Mouse (Mus musculus) thymus, postnatal 4 days (tissue): Measurements from ENCODE around the gene Epha3.

Experiments used
- DNase-seq: peaks from one replicate; pipeline ENCODE4 v3.0.0; 2021

Gene Epha3

GRCm38 (mm10) chr16:63646577-63646976 lies 217.4 kb downstream of the Epha3 start:
- DNase-seq = no peak

GRCm38 (mm10) chr16:63642641-63643040 lies 221.3 kb downstream of the Epha3 start:
- no peak for DNase-seq

GRCm38 (mm10) chr16:63641603-63642002 lies 222.4 kb downstream of the Epha3 start:
- DNase-seq = no peak

- DNase-seq = no peak
Measured at GRCm38 (mm10) chr16:63638701-63639100, 225.3 kb downstream of the Epha3 start.

- DNase-seq = no peak
Measured at GRCm38 (mm10) chr16:63633748-63634166, 230.2 kb downstream of the Epha3 start.

- no peak for DNase-seq
Measured at GRCm38 (mm10) chr16:63625229-63625628, 238.7 kb downstream of the Epha3 start.

GRCm38 (mm10) chr16:63621845-63622244 lies 242.1 kb downstream of the Epha3 start:
- no peak for DNase-seq

GRCm38 (mm10) chr16:63615396-63615795 lies 248.6 kb downstream of the Epha3 start:
- DNase-seq = no peak

- no peak for DNase-seq
Measured at GRCm38 (mm10) chr16:63613006-63613405, 251.0 kb downstream of the Epha3 start.

- DNase-seq = no peak
Measured at GRCm38 (mm10) chr16:63600229-63600628, 263.7 kb downstream of the Epha3 start.

- no peak for DNase-seq
Measured at GRCm38 (mm10) chr16:63594656-63595055, 269.3 kb downstream of the Epha3 start.

GRCm38 (mm10) chr16:63569746-63570145 lies 294.2 kb downstream of the Epha3 start:
- no peak for DNase-seq

GRCm38 (mm10) chr16:63566106-63566836 lies 297.7 kb downstream of the Epha3 start:
- DNase-seq = no peak

GRCm38 (mm10) chr16:63556410-63557146 lies 307.4 kb downstream of the Epha3 start:
- no peak for DNase-seq

- no peak for DNase-seq
Measured at GRCm38 (mm10) chr16:63552531-63552930, 311.4 kb downstream of the Epha3 start.

- DNase-seq = no peak
Measured at GRCm38 (mm10) chr16:63539489-63539888, 324.5 kb downstream of the Epha3 start.

GRCm38 (mm10) chr16:63528821-63529220 lies 335.2 kb downstream of the Epha3 start:
- no peak for DNase-seq

GRCm38 (mm10) chr16:63517636-63518035 lies 346.3 kb downstream of the Epha3 start:
- DNase-seq = no peak

GRCm38 (mm10) chr16:63510069-63510468 lies 353.9 kb downstream of the Epha3 start:
- no peak for DNase-seq

GRCm38 (mm10) chr16:63506437-63506836 lies 357.5 kb downstream of the Epha3 start:
- no peak for DNase-seq

- DNase-seq = no peak
Measured at GRCm38 (mm10) chr16:63501456-63501855, 362.5 kb downstream of the Epha3 start.

GRCm38 (mm10) chr16:63500975-63501393 lies 363.0 kb downstream of the Epha3 start:
- DNase-seq = no peak
